Mouse (Mus musculus) left cerebral cortex, postnatal 10 days (tissue): ENCODE measurements around the gene Ccdc130. TPM values are rescaled to one million over a fixed set of nuclear protein-coding genes. Genes with fewer than 3 reads are reported as not detected.

Source experiments
- DNase-seq, 2 experiments: peaks; one replicate each; pipeline ENCODE4 v3.0.0; 2021 to 2022; ENCODE audit warnings: low spot score in 2 of 2, mixed read lengths in 1 of 2; ENCODE audit errors: extremely low spot score in 1 of 2
- intact Hi-C: fragments of 180-260 bp; cut with DNase I; formaldehyde crosslinking; loops from one replicate; pipeline ENCODE4 v1.15.1; 2025
- total RNA-seq, 2 experiments: library from RNA; stranded (reverse); gene quantifications; 2 replicates each; pipeline ENCODE4 v1.2.3; 2021

Gene Ccdc130
- total RNA-seq, 2 experiments from 2014 or later: 24.1 to 27.1 TPM

GRCm38 (mm10) chr8:84241821-84242220, 28.4 kb downstream of the Ccdc130 start:
- DNase-seq: no peak
- intact Hi-C loops: no loop called here

DNA sequence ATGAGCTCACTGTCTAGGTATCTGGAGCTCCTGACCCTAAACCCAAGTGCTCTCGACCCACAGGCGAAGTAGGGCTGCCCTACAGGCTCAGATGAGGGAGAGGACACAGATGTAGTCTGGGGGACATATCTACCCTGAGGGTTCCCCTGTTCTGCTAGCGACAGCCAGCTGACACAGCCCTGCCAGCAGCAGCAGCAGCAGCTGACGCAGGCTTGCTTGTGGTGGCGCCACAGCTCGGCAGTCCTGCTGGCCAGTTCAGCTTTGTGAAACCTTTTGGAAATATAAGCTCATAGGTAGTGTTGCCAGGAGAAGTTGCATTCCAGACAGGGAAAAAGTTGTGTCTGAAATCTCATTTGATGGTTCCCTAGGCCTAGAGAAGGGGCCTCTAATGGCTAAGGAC, 29.0 kb downstream of the Ccdc130 start:
- intact Hi-C loops: no loop called here
- no peak for DNase-seq

DNA sequence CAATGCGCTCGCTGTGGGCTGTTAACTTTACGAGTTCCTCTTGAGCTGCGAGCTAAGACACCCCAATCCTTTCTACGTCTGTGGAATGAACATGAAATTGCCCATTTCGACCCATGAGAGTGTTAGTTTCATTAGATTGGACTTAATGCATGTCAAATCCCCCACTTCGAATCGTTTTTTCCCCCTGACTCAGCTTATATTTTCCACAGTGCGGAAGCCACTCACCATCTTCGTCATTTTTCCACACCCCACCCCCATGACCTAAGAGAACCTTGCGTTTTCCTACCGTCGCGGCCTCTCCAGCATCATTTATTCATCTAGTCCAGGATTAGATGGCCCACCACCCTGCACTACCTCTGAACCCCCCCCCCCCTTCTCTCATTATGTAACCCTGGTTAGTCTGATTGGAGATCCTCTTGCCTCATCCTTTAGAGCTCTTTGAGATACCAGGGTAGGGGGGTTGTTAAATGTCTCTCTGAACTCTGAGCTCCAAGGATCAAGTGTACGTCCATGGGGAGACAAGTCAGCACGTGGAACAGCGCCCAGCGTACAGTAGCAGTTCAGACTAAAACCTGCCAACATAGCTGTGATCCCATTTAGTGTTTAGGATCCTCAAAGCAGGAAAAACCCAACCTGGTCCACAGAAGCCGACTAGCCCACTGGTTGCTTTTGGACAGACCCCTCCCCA, 32.5 kb downstream of the Ccdc130 start:
- DNase-seq: no peak
- intact Hi-C loops: no loop called here

- intact Hi-C loops: no loop called here
Observed at GRCm38 (mm10) chr8:84236998-84237473, 33.1 kb downstream of the Ccdc130 start, which contains the start of gene Zswim4. Zswim4 (minus strand) TSS chr8:84237055.

GRCm38 (mm10) chr8:84236410-84236997, 33.7 kb downstream of the Ccdc130 start:
- DNase-seq: no peak
- intact Hi-C loops: no loop called here

More at GRCm38 (mm10) chr8:84236998-84237473, 33.1 kb downstream of the Ccdc130 start, which contains the start of gene Zswim4:
- peak; percentile 97 to 99 for DNase-seq

DNA sequence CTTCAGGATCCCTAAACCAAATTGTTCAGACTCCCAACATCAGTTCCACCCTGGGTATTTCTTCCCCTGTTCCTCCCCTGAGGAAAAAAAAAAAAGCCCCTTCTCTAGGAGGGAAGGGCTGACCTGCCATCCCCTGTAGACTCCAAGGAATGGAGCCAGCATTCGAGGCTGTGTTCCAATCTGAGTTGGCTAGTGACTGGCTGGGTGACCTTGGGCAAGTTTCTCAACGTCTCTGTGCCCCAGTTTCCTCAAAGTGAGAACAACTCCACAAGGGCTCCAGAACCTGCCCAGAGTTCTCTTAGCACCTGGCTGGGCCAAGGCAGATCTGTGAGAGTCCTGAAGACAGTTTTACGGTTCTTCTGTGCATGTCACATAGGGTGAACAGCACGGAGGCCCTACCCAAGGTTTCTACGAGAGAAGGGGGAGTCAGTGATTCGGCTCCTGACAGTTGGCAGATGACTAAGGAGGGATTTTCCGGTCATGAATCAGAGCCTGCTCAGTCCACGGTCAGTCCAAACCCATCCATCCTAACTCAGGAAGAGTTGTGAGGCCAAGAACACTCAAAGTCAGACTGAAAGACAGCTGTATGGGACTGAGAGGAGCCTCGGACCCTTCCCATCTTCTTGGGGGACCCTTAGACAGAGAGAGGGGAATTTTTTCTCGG, 34.3 kb downstream of the Ccdc130 start:
- no peak for DNase-seq
- intact Hi-C loops: no loop called here

GRCm38 (mm10) chr8:84233055-84233454, 37.1 kb downstream of the Ccdc130 start:
- intact Hi-C loops: no loop called here
- no peak for DNase-seq

GRCm38 (mm10) chr8:84230735-84231134, 39.4 kb downstream of the Ccdc130 start:
- DNase-seq: no peak
- intact Hi-C loops: no loop called here

- intact Hi-C loops: no loop called here
- DNase-seq: no peak
Observed at GRCm38 (mm10) chr8:84223322-84224029, 46.7 kb downstream of the Ccdc130 start.

- intact Hi-C loops: no loop called here
- DNase-seq: no peak
Observed at GRCm38 (mm10) chr8:84222566-84223165, 47.5 kb downstream of the Ccdc130 start.

DNA sequence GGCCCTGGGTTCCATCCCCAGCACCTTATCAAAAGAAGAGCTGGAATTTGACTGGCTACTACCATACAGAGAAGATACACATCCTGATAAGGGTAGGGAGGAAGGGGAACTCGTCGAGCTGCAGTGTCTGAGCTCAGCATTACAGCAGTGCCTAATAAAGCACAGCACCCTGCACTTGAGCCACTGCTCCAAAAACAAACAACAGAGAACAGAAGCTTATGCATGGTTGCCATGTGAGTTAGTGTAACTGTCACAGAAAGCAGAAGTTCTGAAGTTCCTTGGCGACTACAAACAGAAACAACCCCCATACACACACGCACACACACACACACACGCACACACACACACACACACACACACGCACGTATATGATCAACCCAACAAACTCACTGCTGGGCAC, 50.1 kb downstream of the Ccdc130 start:
- intact Hi-C loops: no loop called here

GRCm38 (mm10) chr8:84218143-84218542, 52.0 kb downstream of the Ccdc130 start:
- no peak for DNase-seq
- intact Hi-C loops: no loop called here

More for the DNA sequence above, 50.1 kb downstream of the Ccdc130 start:
- no peak for DNase-seq

GRCm38 (mm10) chr8:84217206-84217605, 53.0 kb downstream of the Ccdc130 start:
- intact Hi-C loops: no loop called here
- DNase-seq: no peak

- intact Hi-C loops: no loop called here
- DNase-seq: no peak
Observed at GRCm38 (mm10) chr8:84213277-84213676, 56.9 kb downstream of the Ccdc130 start.

- no peak for DNase-seq
- intact Hi-C loops: no loop called here
Observed at GRCm38 (mm10) chr8:84211881-84212563, 58.2 kb downstream of the Ccdc130 start.

- DNase-seq: no peak
Observed at GRCm38 (mm10) chr8:84211202-84211601, 59.0 kb downstream of the Ccdc130 start.

GRCm38 (mm10) chr8:84210167-84210791, 59.9 kb downstream of the Ccdc130 start:
- DNase-seq: peak; percentile 79 to 85
- intact Hi-C loops: no loop called here

More at GRCm38 (mm10) chr8:84211202-84211601, 59.0 kb downstream of the Ccdc130 start:
- intact Hi-C loops: no loop called here
